26 mouse cellular contexts compared by ENCODE assay signal in genomic region chr15:66373908-66374307, GRCm38 (mm10).
DNase-seq lines count a peak whose midpoint lies in the region; ATAC-seq and TF ChIP-seq lines count a peak whose summit lies in the region.
"Had no signal": no experiment of that assay in that cellular context is flagged by ENCODE, and none has a peak within 500 bp of the region (broad histone marks: within the 10 kb centered on the region; RNA-seq: fewer than 3 reads in every experiment).

No protein-coding gene starts in this region.

- peak; percentile 77 for ATAC-seq in forebrain, embryonic 16.5 days
- no peak; the same call in 1 of the 2 replicates for ATAC-seq in forebrain, embryonic 13.5 days
- ATAC-seq in midbrain, postnatal 0 days (ENCODE audit: low FRiP score), result peak; percentile 68; the same call in 1 of the 2 replicates
- ATAC-seq in midbrain, embryonic 14.5 days (ENCODE audit: low FRiP score, low TSS enrichment), result no peak
- ATAC-seq in Patski, result no peak
- ATAC-seq: inflammation-experienced regulatory T-cells, adult 6 months; liver, postnatal 0 days; lung, postnatal 0 days had no signal

- no peaks in the 10 kb centered on the region for H3K9me3 ChIP-seq in forebrain, embryonic 16.5 days (ENCODE audit: control insufficient read depth, low read length)
- H3K9me3 ChIP-seq in forebrain, embryonic 13.5 days (replicated peaks), result no peaks in the 10 kb centered on the region
- H3K9me3 ChIP-seq in midbrain, postnatal 0 days (ENCODE audit: low read length), result no peaks in the 10 kb centered on the region
- H3K9me3 ChIP-seq in midbrain, embryonic 14.5 days (ENCODE audit: control insufficient read depth, low read length), result no peaks in the 10 kb centered on the region
- H3K9me3 ChIP-seq: embryonic facial prominence, embryonic 10.5 days; heart, embryonic 12.5 days; limb, embryonic 12.5 days had no signal

- no peak for DNase-seq in midbrain, postnatal 0 days (ENCODE audit: low spot score)
- DNase-seq in midbrain, embryonic 14.5 days, result no peak
- DNase-seq in Patski (ENCODE audit: low read depth, low spot score), result no peak
- no peak for DNase-seq in c-Kit-positive CD71-positive TER-119-positive erythroid progenitor cells, embryonic 14.5 days (ENCODE audit: low spot score)
- no peak for DNase-seq in gastrocnemius, adult 18-20 months (ENCODE audit: low spot score)
- DNase-seq: adrenal gland, postnatal 25 days; cerebellum, adult 11-12 months; cerebellum, postnatal 10 days; gastrocnemius, postnatal 25 days; heart, adult 18-20 months; heart, postnatal 10 days; kidney, adult 18-20 months; kidney, postnatal 10 days; liver, postnatal 0 days; right cerebral cortex, postnatal 25 days; spleen, adult 18-20 months; thymus, postnatal 36 days had no signal

- H3K27ac ChIP-seq in forebrain, embryonic 16.5 days (ENCODE audit: low read length), result peak overlapping the region; percentile 27; the same call in 1 of the 2 replicates
- no peak overlapping the region for H3K27ac ChIP-seq in forebrain, embryonic 13.5 days
- no peak overlapping the region for H3K27ac ChIP-seq in midbrain, postnatal 0 days (ENCODE audit: low read depth, low read length)
- H3K27ac ChIP-seq in midbrain, embryonic 14.5 days (replicated peaks; ENCODE audit: low read depth, low read length), result no peak overlapping the region
- H3K27ac ChIP-seq: embryonic facial prominence, embryonic 10.5 days; limb, embryonic 12.5 days; macrophage had no signal

- H3K4me1 ChIP-seq in forebrain, embryonic 16.5 days (replicated peaks; ENCODE audit: control insufficient read depth, insufficient read depth, low read length), result peaks cover 4% of the 10 kb centered on the region; the same call in 1 of the 2 replicates
- no peaks in the 10 kb centered on the region for H3K4me1 ChIP-seq in forebrain, embryonic 13.5 days
- no peaks in the 10 kb centered on the region for H3K4me1 ChIP-seq in midbrain, postnatal 0 days (ENCODE audit: insufficient read depth, low read length)
- no peaks in the 10 kb centered on the region for H3K4me1 ChIP-seq in midbrain, embryonic 14.5 days (ENCODE audit: control insufficient read depth, insufficient read depth, low read length)
- H3K4me1 ChIP-seq: embryonic facial prominence, embryonic 10.5 days; heart, embryonic 12.5 days; limb, embryonic 12.5 days had no signal

- POLR2A ChIA-PET in Patski (lab: Charles Lee), result no interaction called here

- peak; percentile 32; the same call in 1 of the 2 replicates for TF ChIP-seq CTCF in midbrain, postnatal 0 days (IDR thresholded peaks at IDR 0.05)
- peak; percentile 11 for TF ChIP-seq CTCF in Patski (IDR thresholded peaks at IDR 0.05)

- H3K4me2 ChIP-seq in forebrain, embryonic 16.5 days (ENCODE audit: low read length), result no peak overlapping the region
- H3K4me2 ChIP-seq in forebrain, embryonic 13.5 days, result no peak overlapping the region
- H3K4me2 ChIP-seq in midbrain, postnatal 0 days (ENCODE audit: low read depth, low read length, poor library complexity, severe bottlenecking), result no peak overlapping the region
- no peak overlapping the region for H3K4me2 ChIP-seq in midbrain, embryonic 14.5 days (ENCODE audit: low read length)
- H3K4me2 ChIP-seq: heart, embryonic 12.5 days; limb, embryonic 12.5 days; liver, embryonic 11.5 days had no signal

- H3K27me3 ChIP-seq in forebrain, embryonic 16.5 days (replicated peaks; ENCODE audit: control insufficient read depth, insufficient read depth, low read length), result no peaks in the 10 kb centered on the region
- no peaks in the 10 kb centered on the region for H3K27me3 ChIP-seq in forebrain, embryonic 13.5 days
- H3K27me3 ChIP-seq in midbrain, postnatal 0 days (ENCODE audit: insufficient read depth, low read length), result no peaks in the 10 kb centered on the region
- H3K27me3 ChIP-seq in midbrain, embryonic 14.5 days (ENCODE audit: control insufficient read depth, insufficient read depth, low read length), result no peaks in the 10 kb centered on the region
- peaks cover 10% of the 10 kb centered on the region for H3K27me3 ChIP-seq in Patski
- H3K27me3 ChIP-seq: heart, embryonic 12.5 days; limb, embryonic 12.5 days had no signal

- in situ Hi-C loops in Patski (cut with MboI; ENCODE audit: low pct_unique_long_range_greater_than_20kb), result no loop called here

- CTCF ChIA-PET in Patski (lab: Charles Lee), result interaction anchor here (1.1 kb wide), 1 partner anchor 17 kb away, joined by 5 read pairs; no protein-coding TSS in a partner anchor

- WGBS in forebrain, embryonic 16.5 days, result 34% methylated on average over 3 of the region's 3 CpGs
- 67% methylated on average over 3 of the region's 3 CpGs for WGBS in forebrain, embryonic 13.5 days
- 49% methylated on average over 3 of the region's 3 CpGs for WGBS in midbrain, postnatal 0 days
- WGBS in midbrain, embryonic 14.5 days, result 55% methylated on average over 3 of the region's 3 CpGs

- no peak overlapping the region for H3K9ac ChIP-seq in forebrain, embryonic 16.5 days (replicated peaks; ENCODE audit: low read depth, low read length)
- H3K9ac ChIP-seq in forebrain, embryonic 13.5 days, result no peak overlapping the region
- H3K9ac ChIP-seq in midbrain, postnatal 0 days (replicated peaks; ENCODE audit: low read length, poor library complexity, severe bottlenecking), result no peak overlapping the region
- H3K9ac ChIP-seq in midbrain, embryonic 14.5 days (replicated peaks; ENCODE audit: low read length), result no peak overlapping the region
- H3K9ac ChIP-seq: heart, embryonic 12.5 days; limb, embryonic 12.5 days; liver, postnatal 0 days had no signal

- no peaks in the 10 kb centered on the region for H3K36me3 ChIP-seq in forebrain, embryonic 16.5 days (ENCODE audit: control insufficient read depth, insufficient read depth)
- no peaks in the 10 kb centered on the region for H3K36me3 ChIP-seq in forebrain, embryonic 13.5 days (ENCODE audit: poor library complexity, severe bottlenecking)
- H3K36me3 ChIP-seq in midbrain, postnatal 0 days (ENCODE audit: insufficient read depth, low read length), result no peaks in the 10 kb centered on the region
- H3K36me3 ChIP-seq in midbrain, embryonic 14.5 days (ENCODE audit: control insufficient read depth, insufficient read depth, low read length), result no peaks in the 10 kb centered on the region
- H3K36me3 ChIP-seq: embryonic facial prominence, embryonic 10.5 days; heart, embryonic 12.5 days; limb, embryonic 12.5 days had no signal

- no peak overlapping the region for H3K4me3 ChIP-seq in forebrain, embryonic 16.5 days (replicated peaks; ENCODE audit: low read length)
- H3K4me3 ChIP-seq in forebrain, embryonic 13.5 days, result no peak overlapping the region
- H3K4me3 ChIP-seq in midbrain, postnatal 0 days (ENCODE audit: low read depth, low read length), result no peak overlapping the region
- no peak overlapping the region for H3K4me3 ChIP-seq in midbrain, embryonic 14.5 days (replicated peaks; ENCODE audit: low read depth, low read length)
- H3K4me3 ChIP-seq: embryonic facial prominence, embryonic 10.5 days; heart, embryonic 12.5 days; limb, embryonic 12.5 days had no signal

Comparison
In these comparisons a context has a peak if more than half of its experiments do, and no peak if none do; other contexts are left out.
1. ATAC-seq: peak in forebrain, embryonic 16.5 days (single experiment) and midbrain, postnatal 0 days (single experiment); none in forebrain, embryonic 13.5 days (single experiment), midbrain, embryonic 14.5 days (single experiment) and Patski (single experiment).